Mouse (Mus musculus): Measurements from ENCODE around the gene Slf2. TPM values are rescaled to one million over a fixed set of nuclear protein-coding genes. Genes with fewer than 3 reads are reported as not detected.
A peak's percentile ranks its signal among the peaks of the same experiment; 100 is the strongest.

The Slf2 gene
- polyA plus RNA-seq, 1 experiment, result 36.4 TPM

DNA sequence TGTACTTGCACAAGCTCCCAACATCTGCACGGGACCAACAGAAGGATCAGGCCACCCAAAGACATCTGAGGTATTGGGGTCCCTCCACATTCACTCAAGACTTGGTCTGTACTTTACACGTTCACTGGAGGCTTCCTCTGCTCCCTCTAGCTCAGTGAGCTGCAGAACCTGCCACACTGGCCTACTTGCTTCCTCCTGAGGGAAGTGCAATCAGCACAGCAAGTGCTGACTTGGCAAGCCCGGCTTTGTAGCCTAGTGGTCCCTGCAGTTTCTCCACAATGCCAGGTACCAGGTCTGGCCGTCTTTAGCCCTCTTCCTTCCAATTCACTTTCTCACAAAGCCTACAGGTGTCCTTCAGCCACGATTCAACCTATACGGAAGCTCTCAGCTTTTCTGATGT lies 56.1 kb downstream of the Slf2 start:
- Histone ChIP-seq H3K4me1 (ENCODE audit: control insufficient read depth, insufficient read depth, low read length) (peaks cover 3% of the 10 kb centered on the region; the same call in 1 of the 2 replicates), H3K27ac (ENCODE audit: insufficient read depth, low read length) (no peak overlapping the region), H3K4me3 (replicated peaks; ENCODE audit: insufficient read depth, low read depth, low read length) (no peak overlapping the region), H3K27me3 (ENCODE audit: control insufficient read depth, insufficient read depth, low read length) (no peaks in the 10 kb centered on the region)
- DNase-seq, result no peak
- WGBS, result 78% methylated on average over 6 of the region's 6 CpGs
- no peak for TF ChIP-seq POLR2A (IDR thresholded peaks at IDR 0.05; ENCODE audit: borderline replicate concordance, insufficient read depth, low read length)
- no peak for TF ChIP-seq CTCF (IDR thresholded peaks at IDR 0.05; ENCODE audit: borderline replicate concordance, insufficient read depth, low read depth, low read length)

DNA sequence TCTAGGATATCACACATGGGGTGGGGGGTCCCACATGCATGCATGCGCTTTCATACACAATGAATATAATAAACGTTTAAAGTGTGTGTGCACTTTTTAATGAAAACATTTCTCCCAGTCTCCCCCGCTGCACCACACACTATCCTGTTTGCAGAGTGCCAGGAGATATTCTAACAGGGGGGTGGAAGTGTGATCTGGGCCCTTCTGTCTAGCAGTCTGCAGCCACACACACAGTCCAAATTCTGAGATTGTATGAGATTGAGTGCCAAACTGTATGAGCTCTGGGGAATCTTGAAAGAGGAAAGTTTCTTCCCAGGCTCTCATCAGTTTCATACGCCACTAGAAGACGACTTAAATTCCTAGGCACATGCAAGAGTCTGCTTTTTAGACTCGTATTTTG lies 56.9 kb downstream of the Slf2 start:
- WGBS, result 63% methylated on average over 6 of the region's 6 CpGs
- no peaks in the 10 kb centered on the region for H3K27me3 ChIP-seq (ENCODE audit: control insufficient read depth, insufficient read depth, low read length)

DNA sequence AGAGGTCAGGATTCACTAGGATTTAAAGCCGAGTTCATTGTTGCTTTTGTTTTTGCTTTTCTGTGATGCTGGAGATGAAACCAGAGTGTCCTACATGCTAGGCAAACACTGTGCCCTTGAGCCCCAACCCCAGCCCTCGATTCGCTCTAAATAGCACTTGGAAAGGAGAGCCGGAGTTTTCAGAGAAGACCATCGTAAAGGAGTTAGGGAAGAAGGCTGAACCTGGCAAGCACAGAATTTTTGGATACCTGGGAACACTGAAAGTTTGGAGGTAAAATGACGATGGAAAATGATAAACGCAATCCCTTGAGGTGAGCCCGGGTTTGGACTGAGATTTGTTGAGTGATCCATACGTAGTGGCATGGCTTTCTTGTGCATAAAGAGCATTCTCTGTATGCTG lies 57.4 kb downstream of the Slf2 start:
- no peak for DNase-seq
- H3K4me1 ChIP-seq (ENCODE audit: control insufficient read depth, insufficient read depth, low read length), result peaks cover 3% of the 10 kb centered on the region; the same call in 1 of the 2 replicates
- 33% methylated on average over 9 of the region's 9 CpGs for WGBS
- TF ChIP-seq POLR2A (IDR thresholded peaks at IDR 0.05; ENCODE audit: borderline replicate concordance, insufficient read depth, low read length) (no peak), CTCF (IDR thresholded peaks at IDR 0.05; ENCODE audit: borderline replicate concordance, insufficient read depth, low read depth, low read length) (no peak)
- H3K4me3 ChIP-seq (replicated peaks; ENCODE audit: insufficient read depth, low read depth, low read length), result peak overlapping the region; percentile 74
- no peaks in the 10 kb centered on the region for H3K27me3 ChIP-seq (ENCODE audit: control insufficient read depth, insufficient read depth, low read length)
- H3K27ac ChIP-seq (ENCODE audit: insufficient read depth, low read length), result no peak overlapping the region

More for the DNA sequence above, 56.9 kb downstream of the Slf2 start:
- Histone ChIP-seq H3K4me1 (ENCODE audit: control insufficient read depth, insufficient read depth, low read length) (peaks cover 3% of the 10 kb centered on the region; the same call in 1 of the 2 replicates), H3K27ac (ENCODE audit: insufficient read depth, low read length) (no peak overlapping the region), H3K4me3 (replicated peaks; ENCODE audit: insufficient read depth, low read depth, low read length) (no peak overlapping the region)
- TF ChIP-seq CTCF (IDR thresholded peaks at IDR 0.05; ENCODE audit: borderline replicate concordance, insufficient read depth, low read depth, low read length), result no peak
- no peak for TF ChIP-seq POLR2A (IDR thresholded peaks at IDR 0.05; ENCODE audit: borderline replicate concordance, insufficient read depth, low read length)
- DNase-seq, result no peak

DNA sequence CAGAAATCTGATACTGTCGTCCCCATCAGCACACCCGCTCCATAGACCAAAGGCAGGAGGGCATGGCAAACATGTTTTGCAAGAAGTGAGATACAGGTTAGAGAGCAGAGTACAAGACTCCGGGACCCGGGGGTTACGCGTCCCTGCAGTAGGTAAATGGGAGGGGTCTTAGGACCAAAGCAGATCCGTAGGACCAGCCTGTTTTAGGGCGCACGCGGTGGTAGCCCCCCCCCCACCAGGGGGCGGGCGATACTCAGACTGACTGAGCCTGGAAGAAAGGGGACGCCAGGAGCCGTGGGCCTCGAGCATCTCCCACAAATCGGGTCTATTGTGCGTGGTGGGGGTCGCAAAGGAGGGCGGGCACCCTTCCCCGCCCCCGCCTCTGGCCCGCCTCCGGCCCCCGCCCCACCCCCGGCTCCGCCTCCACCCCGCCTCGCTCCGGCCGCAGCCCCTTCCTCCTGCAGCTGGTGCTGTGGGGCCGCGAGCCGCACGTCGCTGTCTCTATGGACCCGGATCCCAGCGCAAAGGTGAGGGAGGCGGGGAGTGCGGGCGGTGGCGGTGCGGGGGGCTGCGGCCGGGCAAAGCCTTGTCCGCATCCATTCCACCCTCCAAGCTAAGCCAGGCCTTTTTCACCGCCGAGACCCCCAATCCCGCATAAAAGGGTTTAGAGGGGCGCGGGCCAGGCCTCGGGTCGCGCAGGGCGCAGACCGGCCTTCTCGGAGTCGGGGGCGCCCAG lies 58.0 kb downstream of the Slf2 start, which contains the start of gene Sema4g:
Sema4g (plus strand) TSS at position 271 of the 736 bp plus-strand sequence.
- TF ChIP-seq POLR2A (IDR thresholded peaks at IDR 0.05; ENCODE audit: borderline replicate concordance, insufficient read depth, low read length), result no peak
- peak; percentile 36; the same call in 1 of the 2 replicates for TF ChIP-seq CTCF (IDR thresholded peaks at IDR 0.05; ENCODE audit: borderline replicate concordance, insufficient read depth, low read depth, low read length)
- no peaks in the 10 kb centered on the region for H3K27me3 ChIP-seq (ENCODE audit: control insufficient read depth, insufficient read depth, low read length)
- peak within 1 kb of the TSS; percentile 58 for H3K27ac ChIP-seq (ENCODE audit: insufficient read depth, low read length)
- H3K4me3 ChIP-seq (replicated peaks; ENCODE audit: insufficient read depth, low read depth, low read length), result peak within 1 kb of the TSS; percentile 74
- 1% methylated on average over 56 of the region's 58 CpGs for WGBS
- DNase-seq, result peak; percentile 45 to 62
- peaks cover 3% of the 10 kb centered on the region; the same call in 1 of the 2 replicates for H3K4me1 ChIP-seq (ENCODE audit: control insufficient read depth, insufficient read depth, low read length)

DNA sequence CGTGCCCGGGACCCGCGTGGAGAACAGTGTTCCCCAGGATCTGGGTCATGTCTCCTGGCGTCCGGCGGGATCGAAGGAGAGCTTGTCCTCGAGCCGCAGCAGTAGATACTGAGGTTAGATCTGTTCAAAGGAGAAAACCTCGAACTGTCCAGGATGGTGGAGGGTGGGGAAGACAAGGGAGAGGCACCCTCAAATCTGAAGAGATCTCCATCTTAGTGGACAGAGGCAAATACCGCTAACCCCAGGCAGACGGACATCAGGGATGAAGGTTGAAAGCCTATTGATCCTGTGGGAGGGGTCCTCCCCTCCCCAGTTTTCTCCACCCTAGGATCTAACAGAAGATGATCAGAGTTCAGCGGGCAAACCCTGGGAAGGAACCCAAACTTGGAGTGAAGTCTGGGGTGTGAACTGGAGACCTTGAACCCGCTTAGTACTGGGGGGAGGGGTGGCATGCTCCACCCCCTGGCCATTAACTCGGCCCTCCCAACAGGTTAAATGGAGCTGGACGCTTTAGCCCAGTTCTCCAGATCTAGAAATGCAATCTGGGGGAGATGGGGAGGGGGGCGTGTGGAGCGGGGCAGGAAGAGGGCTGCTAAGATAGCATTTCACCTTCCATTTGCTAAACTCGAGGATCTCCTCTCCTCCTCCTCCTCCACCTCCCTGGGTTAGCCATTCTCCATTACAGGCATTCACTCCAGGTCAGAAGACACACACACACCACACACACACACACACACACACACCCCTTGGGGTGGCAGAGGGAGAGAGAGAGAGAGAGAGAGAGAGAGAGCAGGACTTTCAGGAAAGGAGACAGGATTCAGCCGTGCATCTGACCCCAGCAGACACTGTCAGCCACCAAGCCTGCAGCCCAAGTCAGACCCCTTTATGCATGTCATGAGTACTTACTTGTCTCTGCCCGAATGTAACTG lies 58.9 kb downstream of the Slf2 start:
- TF ChIP-seq CTCF (IDR thresholded peaks at IDR 0.05; ENCODE audit: borderline replicate concordance, insufficient read depth, low read depth, low read length) (no peak), POLR2A (IDR thresholded peaks at IDR 0.05; ENCODE audit: borderline replicate concordance, insufficient read depth, low read length) (no peak)
- no peaks in the 10 kb centered on the region for H3K27me3 ChIP-seq (ENCODE audit: control insufficient read depth, insufficient read depth, low read length)
- peaks cover 3% of the 10 kb centered on the region; the same call in 1 of the 2 replicates for H3K4me1 ChIP-seq (ENCODE audit: control insufficient read depth, insufficient read depth, low read length)
- 7% methylated on average over 22 of the region's 22 CpGs for whole genome bisulfite sequencing
- DNase-seq, result peak in 1 of 2 experiments; percentile 54
- peak overlapping the region; percentile 58 for H3K27ac ChIP-seq (ENCODE audit: insufficient read depth, low read length)
- peak overlapping the region; percentile 74 for H3K4me3 ChIP-seq (replicated peaks; ENCODE audit: insufficient read depth, low read depth, low read length)

DNA sequence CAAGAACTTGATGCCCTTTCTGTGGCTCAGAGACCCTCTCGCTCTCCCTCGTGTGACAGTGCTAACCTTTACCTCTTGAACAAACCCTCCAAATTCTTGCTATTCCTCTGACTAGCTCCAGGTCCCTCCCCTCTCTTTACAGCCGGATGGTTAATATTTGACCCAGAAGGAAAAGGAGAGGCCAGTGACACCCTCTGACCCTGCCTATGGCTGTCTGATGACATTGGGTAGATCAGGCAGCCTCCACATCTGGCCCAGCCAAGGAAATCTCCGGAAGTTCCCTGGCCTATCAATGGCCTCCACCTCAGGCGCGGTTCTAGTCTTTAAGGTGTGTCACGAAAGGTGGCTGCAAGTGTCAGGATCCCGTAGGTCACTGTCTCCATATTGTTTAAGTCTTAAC lies 60.1 kb downstream of the Slf2 start:
- no peaks in the 10 kb centered on the region for H3K27me3 ChIP-seq (ENCODE audit: control insufficient read depth, insufficient read depth, low read length)
- H3K27ac ChIP-seq (ENCODE audit: insufficient read depth, low read length), result no peak overlapping the region
- H3K4me1 ChIP-seq (ENCODE audit: control insufficient read depth, insufficient read depth, low read length), result peaks cover 3% of the 10 kb centered on the region; the same call in 1 of the 2 replicates
- no peak for DNase-seq
- TF ChIP-seq CTCF (IDR thresholded peaks at IDR 0.05; ENCODE audit: borderline replicate concordance, insufficient read depth, low read depth, low read length) (no peak), POLR2A (IDR thresholded peaks at IDR 0.05; ENCODE audit: borderline replicate concordance, insufficient read depth, low read length) (no peak)
- 89% methylated on average over 8 of the region's 8 CpGs for WGBS
- no peak overlapping the region for H3K4me3 ChIP-seq (replicated peaks; ENCODE audit: insufficient read depth, low read depth, low read length)

DNA sequence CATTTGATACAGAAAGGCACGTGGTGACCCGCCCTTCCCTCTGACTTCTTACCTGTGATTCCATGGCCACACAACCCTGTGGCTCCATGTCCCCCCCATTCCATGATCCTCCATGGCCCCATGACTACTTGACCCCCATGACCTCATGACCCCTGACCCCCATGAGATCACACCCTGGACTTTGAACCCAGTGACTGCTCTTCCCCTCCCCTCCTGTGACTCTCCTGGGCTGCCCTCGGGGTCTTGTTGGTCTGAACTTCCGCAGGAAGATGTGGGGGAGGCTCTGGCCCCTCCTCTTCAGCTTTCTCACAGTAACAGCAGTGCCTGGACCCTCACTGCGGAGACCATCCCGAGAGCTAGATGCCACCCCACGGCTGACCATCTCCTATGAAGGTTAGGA lies 61.3 kb downstream of the Slf2 start:
- Histone ChIP-seq H3K27me3 (ENCODE audit: control insufficient read depth, insufficient read depth, low read length) (no peaks in the 10 kb centered on the region), H3K27ac (ENCODE audit: insufficient read depth, low read length) (no peak overlapping the region), H3K4me1 (ENCODE audit: control insufficient read depth, insufficient read depth, low read length) (peaks cover 4% of the 10 kb centered on the region), H3K4me3 (replicated peaks; ENCODE audit: insufficient read depth, low read depth, low read length) (no peak overlapping the region)
- no peak for DNase-seq
- TF ChIP-seq POLR2A (IDR thresholded peaks at IDR 0.05; ENCODE audit: borderline replicate concordance, insufficient read depth, low read length), result no peak
- TF ChIP-seq CTCF (IDR thresholded peaks at IDR 0.05; ENCODE audit: borderline replicate concordance, insufficient read depth, low read depth, low read length), result no peak
- WGBS, result 62% methylated on average over 7 of the region's 7 CpGs
